Mouse (Mus musculus) ovary, postnatal 36 days (tissue): ENCODE results near the gene Nt5c1a.
"Not testable (repeated sequence)": the region's sequence is repeated elsewhere in the genome, so short reads cannot be mapped to it uniquely, and the experiment has no call there.

ENCODE experiments used
- DNase-seq: peaks from one replicate; pipeline ENCODE4 v3.0.0; 2022; ENCODE audit warnings: low spot score, mixed read lengths

Nt5c1a gene

DNA sequence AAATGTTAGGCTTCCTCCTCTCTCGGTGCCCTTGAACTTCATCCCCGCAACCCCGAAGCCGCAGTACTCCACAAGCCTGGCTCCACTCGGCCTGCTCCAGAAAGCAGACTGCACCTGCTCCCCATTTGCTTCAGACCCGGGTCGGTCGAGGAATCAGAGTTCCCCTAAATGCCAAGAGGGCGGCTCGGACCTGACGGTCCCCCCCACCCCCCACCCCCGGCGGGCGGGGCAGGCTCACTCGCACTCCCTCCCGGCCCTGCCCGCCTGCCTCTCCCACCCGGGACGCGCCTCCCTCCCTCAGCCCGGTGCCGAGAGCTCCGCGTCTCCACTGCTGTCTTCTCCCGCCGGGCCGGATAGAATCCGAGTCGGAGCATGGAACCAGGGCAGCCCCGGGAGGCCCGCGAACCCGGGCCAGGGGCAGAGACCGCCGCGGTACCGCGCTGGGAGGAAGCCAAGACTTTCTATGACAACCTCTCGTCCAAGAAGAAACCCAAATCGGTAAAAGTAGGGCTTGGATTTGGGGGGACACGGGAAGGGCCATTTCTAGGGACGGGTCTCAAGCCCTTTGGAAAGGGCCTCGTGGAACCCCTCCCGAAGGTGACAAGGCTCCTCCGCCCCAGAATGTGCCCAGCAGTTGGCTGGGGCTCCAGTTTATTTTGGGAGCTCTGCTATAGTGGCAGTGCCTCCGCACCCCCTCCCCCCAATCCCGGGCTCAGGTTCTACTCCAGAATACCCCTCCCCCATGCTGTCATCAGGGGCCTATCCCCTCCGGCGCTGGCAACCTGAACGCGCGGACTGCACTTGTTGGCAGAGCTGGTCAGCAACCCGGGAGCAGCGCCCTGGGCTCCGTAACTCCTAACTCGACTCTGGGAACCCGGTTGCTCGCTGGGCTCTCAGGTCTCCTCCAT, at the start of gene Nt5c1a:
Gene Nt5c1a (plus strand): TSS at position 319 of the 908 bp plus-strand sequence.
- peak; percentile 42 for DNase-seq

DNA sequence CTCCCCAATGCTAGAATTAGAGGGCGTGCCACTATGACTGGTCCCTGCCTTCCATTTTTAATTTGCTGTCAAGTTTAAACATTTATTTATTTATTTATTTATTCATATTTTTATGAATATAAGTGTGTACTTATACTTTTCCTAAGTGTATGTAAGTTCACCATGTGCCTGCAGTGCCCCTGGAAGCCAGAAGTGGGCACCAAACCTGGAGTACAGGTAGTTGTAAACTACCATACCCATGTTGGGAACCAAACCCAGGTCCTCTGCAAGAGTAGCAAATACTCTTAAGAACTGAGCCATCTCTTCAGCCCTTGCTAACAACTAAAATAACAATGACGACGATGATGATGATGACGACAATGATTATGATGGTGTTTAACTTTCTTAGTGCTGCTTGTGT, 49.3 kb upstream of the Nt5c1a start:
- no peak for DNase-seq

DNA sequence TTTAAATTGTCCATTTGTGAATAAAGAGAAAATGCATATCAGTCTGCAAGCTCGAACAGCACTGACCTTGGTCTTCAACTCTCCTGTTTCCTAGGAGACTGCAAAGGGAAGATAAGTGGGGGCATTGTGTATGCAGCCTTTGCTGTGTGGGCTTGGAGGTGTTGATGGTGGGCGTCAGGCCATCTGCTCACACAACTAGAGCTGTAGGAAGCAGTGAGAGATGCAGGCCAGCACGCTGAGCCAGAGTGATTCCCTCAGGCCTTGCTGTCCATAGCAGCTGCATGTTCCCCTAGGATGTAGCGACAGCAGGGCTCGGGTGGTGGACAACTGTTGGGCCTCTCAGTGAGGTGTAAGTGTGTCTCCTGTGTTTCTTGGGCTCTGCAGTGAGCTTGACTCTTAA, 48.3 kb upstream of the Nt5c1a start:
- DNase-seq = no peak

DNA sequence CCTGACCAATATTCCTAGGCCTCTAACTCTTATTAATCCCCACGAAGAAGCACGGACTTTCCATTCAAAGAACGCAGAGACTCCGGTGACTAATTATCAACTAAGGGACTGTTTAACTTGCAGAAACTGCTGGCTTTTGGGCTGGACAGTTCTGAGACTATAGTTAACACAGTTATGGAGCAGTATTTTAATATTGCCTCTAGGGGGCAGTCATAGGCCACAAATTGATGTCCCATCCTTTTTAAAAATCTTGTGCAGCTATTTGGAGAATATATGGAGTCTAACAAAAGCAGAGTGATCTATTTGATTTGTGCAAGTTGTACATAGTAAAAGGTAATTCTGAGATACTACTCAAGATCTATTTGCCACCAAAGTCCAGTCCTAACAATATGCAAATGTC, 46.3 kb upstream of the Nt5c1a start:
- DNase-seq = no peak

DNA sequence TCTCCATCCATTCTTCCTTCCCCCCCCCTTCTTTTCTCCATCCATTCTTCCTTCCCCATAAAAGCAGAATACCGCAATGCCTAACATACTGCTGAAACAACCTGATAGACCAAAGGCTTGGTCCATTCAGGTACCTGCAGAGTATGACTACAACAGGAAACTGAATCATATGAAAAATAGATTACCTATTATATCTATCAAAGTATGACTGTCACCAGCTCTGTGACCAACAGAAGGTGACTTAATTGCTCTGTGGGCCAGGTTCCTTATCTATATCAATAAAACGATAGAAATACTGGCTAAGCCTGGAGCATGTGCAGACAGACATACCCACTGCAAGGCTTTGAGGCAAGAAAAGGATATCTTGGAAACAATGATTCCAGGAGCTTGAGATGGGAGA, 45.9 kb upstream of the Nt5c1a start:
- no peak for DNase-seq

DNA sequence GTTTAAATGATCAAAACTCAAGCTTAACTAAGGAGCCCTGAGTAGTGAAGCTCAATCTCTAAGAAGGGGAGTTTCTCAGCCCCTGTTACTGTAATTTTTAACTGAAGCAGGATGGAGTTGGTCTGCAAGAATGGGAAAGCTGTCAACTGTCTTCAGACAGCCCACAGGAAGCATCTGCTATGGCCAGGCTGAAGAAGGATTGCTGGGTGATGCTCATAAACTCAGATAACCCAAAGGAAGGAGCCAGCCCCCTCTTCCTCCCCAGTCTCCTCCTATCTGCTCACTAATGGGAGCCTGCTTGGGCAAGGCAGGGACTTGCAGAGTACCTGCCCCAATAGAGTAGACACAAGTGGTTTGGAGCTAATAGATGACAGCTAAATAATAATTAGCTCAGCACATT, 45.5 kb upstream of the Nt5c1a start:
- DNase-seq = no peak

DNA sequence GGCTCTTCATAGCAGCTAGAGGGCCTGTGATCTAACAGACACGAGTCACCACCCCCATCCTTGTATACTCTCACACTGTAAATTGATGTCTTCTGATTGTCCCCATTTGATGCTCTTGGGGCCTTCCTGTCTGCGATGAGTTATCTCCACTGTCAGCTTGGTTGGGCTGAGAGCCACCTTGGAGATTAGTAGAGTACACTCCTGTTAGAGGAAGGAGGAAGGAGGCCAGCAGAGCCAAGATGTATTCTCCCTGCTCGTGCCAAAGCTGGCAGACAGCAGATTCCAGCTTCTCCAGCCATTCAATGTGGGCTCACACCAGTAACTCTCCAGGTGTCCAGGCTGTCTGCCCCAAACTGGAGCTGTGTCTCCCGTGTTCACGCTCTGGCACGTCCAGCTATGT, 40.7 kb upstream of the Nt5c1a start:
- no peak for DNase-seq

DNA sequence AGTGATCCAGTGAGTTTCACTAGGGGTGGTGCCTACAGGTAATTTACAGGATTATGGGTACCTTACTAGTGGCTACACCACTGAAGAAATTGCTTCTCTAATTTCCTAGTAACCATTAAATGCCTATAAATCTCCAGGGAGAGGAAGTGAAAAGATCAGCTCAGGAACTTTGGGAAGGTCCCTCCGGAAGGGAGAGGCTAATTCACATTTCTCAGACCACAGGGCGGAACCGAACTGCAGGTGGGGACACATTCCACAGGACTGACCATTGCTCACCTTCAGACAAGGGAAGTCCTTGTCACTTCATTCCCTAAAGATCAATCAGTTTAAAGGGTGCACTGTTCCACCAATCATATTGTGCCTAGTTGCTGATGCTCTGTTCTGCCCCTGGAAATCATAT, 40.1 kb upstream of the Nt5c1a start:
- not testable (repeated sequence) for DNase-seq

DNA sequence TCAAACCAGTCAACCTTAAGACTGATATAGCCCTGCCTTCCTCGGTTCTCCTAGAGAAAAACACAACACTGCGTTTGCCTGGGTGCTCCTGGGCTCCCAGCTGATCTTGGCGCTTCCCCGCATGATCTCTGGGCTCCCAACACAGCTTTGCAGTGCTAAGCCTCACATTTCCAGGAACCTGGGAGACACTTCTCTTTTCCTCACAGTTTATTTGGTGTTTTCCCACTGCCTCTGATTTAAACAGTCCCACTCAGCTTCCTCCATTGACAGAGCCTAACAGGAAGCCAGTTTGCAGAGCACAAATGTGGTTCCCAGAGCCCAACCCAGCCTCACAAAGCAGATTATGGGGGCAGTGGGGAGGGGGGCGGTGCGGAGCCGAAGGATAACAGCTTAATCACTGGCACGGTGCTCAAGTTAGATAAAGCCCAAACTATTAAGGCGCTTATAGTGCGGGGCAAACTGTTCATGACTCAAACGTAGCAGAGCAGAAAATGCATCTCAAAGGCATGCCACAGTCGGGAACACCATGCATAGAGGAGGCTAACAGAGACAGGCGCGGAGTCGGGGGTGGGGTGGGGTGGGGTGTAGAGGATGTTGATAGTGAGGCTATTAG, 38.9 kb upstream of the Nt5c1a start:
- no peak for DNase-seq

DNA sequence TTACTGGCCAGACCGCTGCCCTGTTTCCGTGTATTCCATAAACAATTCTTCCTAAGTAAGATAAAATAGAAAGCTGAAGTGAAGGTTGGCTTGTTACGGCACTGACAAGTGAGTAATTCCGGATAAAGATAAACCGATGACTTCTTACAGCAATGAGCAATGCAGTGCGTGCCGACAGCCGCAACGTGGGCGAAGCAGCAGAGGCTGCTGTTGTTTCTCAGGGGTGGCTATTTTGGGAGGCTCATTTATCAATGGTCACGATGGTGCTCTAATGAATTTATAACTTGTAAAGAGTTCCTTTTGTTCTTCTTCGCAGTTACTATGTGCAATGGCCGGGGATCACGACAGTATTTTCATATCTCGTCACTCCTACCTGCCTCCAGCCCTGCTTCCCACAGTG, 37.1 kb upstream of the Nt5c1a start:
- no peak for DNase-seq

DNA sequence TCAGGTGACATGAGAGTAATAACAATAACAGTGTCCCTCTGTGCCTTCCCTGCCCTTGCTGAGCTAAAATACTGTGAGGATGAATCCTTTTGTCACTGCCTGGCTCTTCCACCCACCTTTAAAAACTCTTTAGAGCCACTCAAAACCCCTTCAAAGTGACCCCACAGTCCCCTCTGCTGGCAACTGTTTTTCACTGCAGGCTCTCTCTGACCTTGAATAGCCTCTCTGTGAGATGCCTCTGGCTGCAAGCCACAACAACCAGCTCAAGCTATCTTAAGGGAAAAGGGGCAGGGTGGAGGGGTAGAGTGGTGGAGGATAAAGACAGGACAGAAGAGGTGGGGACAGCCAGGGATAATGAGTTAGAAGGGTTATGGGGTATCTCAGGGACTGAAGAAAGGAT, 29.5 kb upstream of the Nt5c1a start:
- DNase-seq = peak; percentile 40

DNA sequence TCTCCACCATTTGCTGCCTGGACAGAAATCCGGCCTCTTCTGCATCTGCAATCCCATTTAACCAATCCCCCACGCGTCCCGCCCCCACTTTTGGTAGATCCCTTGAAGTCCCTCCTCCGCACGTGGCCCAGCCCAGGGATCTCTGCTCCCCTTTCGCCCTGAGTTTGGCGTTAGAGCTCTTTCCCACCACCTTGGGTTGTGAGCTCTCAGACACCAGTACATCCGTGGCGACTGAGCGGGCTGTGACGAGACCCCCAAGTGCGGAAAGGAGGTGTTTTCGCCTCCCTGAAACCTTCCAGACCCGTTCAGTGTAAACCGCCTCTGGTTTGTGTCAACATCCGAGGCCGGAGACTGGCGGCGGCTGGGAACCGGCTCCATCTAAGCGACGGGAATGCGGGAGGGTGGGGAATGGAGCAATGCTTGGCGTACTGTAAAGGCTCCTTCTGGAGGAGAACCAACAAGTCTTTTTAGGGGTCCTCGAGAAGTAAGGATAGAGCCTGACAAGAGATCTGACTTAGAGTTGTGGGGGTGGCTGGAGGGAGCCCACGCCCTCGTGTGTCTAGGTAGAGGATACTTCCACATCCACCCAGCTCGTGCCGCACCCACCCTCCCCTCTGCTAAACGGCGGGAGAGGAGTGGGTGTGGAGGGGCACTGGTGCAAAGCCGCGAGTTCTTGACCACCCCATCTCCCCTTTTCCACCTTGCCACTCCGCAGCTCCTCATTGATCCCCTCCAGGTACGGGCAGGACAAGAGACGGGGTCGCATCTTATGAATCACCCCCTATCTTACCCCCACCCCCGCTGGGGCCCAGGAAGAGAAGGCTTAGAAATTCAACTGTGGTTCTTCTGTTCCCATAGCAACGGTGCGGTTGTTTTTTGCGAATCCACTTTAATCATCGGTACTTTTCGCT, 18.7 kb upstream of the Nt5c1a start, which contains the start of gene Hpcal4:
Gene Hpcal4 (plus strand): TSS at position 900 of the 911 bp plus-strand sequence.
- DNase-seq = peak; percentile 46

DNA sequence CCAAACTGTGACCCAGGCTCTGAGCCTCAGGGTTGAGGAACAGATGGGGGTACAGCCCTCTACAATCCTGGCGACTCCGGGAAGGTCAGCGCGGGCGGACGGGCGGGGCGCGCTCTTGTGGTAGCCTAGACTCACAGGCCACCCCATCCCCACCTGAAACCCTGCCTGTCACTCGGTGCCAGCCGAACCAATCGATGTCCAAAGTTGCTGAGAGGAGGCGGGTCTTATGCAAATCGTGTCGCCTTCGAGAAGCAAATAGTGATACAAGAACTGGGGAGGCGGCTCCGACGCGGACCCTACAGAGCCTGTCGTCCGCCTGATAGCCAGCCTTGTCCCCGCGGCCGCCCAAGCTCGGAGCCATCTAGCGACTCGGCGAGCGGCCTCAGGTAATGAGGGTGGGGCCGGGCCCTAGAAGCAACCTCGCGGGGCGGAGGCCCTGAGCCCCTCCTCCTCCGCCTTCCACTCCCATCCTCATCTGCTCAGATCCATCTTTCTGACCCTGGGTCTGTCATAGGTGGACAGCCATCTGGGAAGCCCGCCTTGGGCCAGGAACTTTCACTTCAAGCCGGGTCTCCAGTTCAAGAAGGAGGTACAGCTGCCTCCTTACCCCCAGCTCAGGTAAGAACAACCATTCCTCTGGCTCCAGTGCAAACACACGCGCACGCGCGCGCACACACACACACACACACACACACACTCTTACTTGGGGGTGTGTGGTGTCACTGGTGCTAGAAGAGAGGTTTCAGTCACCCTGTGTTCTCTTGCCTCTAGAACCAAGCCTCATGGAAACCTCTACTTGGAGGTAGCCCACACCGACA, 17.9 kb upstream of the Nt5c1a start:
- DNase-seq = peak; percentile 76

DNA sequence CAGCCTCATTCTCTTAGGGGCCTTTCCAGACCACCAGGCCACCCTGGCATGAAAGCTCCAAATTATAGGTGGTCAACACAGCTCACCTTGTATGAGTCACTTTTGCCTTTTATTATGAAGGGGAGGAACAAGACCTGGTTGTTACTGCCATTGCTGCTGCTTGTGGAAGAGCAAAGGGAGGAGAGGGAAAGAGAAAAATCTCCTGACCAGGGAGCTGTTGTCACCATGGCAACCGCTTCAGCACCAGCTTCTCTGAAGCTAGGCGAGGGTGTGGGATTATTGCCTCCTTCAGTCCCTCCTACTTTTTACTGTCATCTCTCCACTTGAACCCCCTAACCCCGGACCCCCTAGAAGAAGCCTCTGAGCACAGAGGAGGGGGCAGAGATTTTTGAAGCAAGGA, 16.5 kb upstream of the Nt5c1a start:
- DNase-seq = no peak

DNA sequence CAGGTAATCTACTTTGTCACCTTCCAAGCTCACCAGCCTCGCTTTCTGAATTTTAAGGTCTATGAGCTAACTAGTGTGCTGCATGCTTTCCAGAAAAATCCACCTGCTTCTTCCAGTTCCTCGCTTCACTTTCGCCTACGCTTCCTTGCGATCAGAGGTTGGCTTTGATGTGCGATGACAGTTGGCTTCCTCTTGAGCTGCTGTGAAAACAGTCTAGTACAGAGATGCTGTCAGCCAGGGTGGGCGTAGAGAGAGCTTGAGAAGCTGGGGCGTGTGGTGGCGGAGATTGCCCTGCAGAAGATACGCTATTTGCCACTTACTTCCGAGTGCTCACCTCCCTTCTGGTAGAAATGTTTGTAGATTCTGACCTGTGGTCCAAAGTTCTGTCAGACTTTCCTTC, 9.0 kb upstream of the Nt5c1a start:
- no peak for DNase-seq

DNA sequence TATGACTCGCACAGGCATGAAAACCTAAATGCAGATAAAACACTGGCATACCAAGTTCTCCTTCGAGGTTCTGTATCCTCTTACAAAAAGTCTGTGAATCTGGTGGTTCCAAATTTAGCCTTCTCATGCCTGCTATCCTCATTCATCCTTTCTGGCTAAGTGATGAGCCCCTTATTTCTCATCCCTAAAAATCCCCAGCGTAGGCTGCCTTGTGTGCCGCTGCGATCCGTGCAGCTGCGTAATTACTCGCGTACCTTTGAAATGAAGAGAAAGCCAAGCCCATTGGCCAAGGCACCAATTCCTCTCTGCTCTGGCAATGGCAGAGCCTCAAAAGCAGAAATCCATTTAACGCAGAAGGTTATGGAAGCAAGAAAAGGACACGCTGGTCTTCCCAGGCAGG, 7.5 kb upstream of the Nt5c1a start:
- no peak for DNase-seq

DNA sequence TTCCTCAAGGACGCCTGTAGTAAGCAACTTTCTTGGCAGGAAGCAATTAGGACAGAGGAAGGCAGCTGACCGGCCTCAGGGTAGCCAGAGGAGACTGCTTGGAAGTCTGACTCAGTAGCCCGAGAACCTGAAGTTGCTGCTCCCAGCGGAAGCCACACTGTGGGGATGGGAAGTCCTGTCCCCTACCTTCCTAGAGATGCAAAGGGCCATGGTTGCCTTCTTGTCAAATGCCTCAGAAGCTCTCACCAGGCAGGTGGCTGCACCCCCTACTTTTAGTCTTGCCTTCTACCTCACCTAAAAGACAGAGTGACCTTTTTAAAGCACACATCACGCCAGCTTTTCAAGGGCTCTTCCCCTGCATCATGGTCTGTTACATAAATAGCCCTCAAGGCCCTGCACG, 4.6 kb upstream of the Nt5c1a start:
- no peak for DNase-seq

DNA sequence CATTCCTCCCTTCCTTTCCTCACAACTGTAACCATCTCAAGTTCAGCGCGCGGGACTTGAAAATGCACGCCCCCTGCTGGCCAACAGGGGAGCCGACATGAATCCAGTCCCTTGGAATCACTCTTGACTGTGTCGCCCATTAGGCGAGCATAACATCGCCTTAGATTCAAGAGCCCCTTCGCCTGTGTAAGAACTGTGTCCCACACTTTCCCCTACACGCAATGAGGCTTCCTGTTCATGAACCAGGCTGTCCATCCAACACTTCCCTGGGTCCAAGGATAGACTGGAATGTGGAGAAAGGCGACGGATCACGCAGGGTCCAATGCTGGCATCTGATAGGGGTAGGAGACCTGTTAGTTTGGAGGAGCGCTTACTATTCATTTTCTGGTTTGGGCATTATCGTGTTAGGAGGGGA, 526 bp upstream of the Nt5c1a start:
- peak; percentile 67 for DNase-seq

DNA sequence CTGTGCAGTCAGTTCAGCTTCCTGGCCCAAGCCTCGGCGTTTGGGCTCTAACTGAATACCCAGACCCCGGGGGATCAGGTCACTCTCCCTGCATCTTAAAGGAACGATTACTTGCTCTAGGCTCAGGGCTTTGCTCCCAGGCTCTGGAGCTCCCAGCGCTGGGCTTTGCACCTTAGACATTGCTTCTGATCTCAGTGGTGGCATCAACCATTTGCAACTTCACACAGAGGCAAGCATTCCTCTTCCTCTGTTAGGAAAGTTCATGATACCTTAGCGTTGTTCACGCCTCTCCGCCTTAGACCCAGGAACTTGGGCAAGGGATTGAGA, 753 bp downstream of the Nt5c1a start:
- DNase-seq = no peak

DNA sequence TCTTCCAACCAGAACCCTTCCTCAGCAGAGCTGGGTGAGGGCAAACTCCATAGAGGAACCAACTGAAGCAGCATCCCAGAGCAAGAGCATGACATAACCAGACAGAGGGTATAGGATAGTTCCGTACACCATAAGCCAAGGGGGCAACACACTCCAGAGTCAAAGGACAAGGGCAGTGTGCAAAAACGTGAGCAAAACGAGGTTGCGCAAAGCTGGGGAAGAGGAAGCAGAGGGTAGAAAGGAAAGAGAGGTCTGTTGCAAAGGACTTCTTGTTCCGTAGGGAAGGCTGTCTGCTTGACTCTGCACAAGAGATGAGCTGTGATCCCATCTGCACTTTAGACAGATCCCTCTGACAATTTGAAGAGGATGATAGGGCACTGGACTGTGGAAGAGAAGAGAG, 6.0 kb downstream of the Nt5c1a start:
- DNase-seq = no peak

DNA sequence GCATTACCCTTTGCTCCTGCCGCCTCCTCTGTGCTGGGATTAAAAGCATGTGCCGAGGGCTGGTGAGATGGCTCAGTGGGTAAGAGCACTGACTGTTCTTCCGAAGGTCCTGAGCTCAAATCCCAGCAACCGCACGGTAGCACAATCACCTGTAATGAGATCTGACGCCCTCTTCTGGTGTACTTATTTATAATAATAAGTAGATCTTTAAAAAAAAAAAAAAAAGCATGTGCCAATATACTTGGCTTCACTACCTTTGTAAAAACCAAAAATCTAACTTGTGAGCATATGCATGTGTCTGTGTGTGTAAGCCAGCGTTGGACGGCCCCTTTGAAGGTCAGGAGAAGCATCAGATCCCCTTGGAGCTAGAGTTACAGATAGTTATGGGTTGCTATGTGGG, 9.7 kb downstream of the Nt5c1a start:
- no peak for DNase-seq

DNA sequence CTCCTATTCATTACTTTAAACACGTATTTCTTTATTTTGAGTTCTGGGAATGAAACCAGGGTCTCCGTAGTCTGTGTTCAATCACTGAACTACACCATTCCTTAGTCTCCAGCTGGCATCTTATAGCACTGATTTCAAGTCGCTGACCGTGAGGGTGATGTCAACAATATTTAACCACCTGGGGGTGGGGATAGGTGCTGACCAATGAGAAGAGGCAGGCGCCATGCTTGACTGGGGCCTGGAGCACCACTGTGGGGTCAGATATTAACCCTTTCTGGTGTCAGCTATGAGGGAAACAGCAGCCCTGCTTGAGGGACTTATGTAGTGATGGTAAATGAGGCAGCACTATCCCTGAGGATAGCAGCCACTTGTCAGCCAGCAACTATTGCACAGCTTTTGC, 10.1 kb downstream of the Nt5c1a start:
- DNase-seq = no peak
